Mouse (Mus musculus) mouse trophoblast stem cell (cell line): ENCODE results near the gene Ndst2.

Source experiments
- in situ Hi-C, 2 experiments: fragments of 300-500 bp; cut with MseI, MboI; formaldehyde crosslinking; loops; 2 replicates in 1 of 2; 3 replicates in 1 of 2; pipeline ENCODE4 v1.15.1; 2025

The Ndst2 gene

GRCm38 (mm10) chr14:20700362-20700761, 34.0 kb downstream of the Ndst2 start:
- in situ Hi-C loops, result no loop called here

GRCm38 (mm10) chr14:20698515-20698914, 35.8 kb downstream of the Ndst2 start:
- in situ Hi-C loops, result no loop called here

- in situ Hi-C loops, result no loop called here
Observed at GRCm38 (mm10) chr14:20696986-20697385, 37.4 kb downstream of the Ndst2 start.

GRCm38 (mm10) chr14:20695761-20696520, 38.4 kb downstream of the Ndst2 start:
- in situ Hi-C loops, result no loop called here

GRCm38 (mm10) chr14:20694884-20695760, 39.2 kb downstream of the Ndst2 start, which contains the start of gene Fut11:
Gene Fut11 (plus strand): TSS chr14:20694968.
- in situ Hi-C loops, result no loop called here

GRCm38 (mm10) chr14:20694185-20694883, 40.0 kb downstream of the Ndst2 start:
- in situ Hi-C loops, result no loop called here

GRCm38 (mm10) chr14:20693589-20694101, 40.7 kb downstream of the Ndst2 start:
- in situ Hi-C loops, result no loop called here

DNA sequence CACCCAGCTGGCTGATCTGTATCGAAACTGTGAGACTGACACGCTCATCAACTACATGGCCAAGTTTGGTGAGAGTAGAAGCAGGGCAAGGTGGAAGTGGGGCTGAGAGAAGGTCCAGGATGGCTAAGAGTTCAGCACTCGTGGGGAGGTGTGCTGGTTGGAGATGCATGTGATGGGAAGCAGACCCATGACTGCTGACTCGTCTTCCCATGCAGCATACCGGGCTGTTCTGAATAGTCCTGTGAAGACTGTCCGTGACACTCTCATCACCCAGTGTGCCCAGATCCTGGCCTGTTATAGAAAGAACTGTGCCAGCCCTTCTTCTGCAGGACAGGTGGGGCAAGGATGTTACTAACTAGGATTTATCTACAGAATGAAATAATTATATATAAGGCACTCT, 42.6 kb downstream of the Ndst2 start:
- in situ Hi-C loops, result no loop called here

DNA sequence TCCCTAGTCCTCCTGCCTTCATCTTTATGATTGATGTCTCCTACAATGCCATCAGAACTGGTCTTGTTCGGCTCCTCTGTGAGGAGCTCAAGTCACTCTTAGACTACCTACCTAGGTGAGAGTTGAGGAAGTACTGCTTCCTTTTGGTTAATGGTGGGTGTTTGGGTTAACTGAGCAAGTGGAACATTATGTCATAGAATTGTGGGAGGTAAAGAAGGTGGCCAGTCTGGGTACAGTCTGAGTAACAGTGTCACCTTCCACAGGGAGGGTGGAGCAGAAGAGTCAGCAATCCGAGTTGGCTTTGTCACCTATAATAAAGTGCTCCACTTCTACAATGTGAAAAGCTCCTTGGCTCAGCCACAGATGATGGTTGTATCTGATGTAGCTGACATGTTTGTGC, 45.4 kb downstream of the Ndst2 start:
- in situ Hi-C loops, result no loop called here

DNA sequence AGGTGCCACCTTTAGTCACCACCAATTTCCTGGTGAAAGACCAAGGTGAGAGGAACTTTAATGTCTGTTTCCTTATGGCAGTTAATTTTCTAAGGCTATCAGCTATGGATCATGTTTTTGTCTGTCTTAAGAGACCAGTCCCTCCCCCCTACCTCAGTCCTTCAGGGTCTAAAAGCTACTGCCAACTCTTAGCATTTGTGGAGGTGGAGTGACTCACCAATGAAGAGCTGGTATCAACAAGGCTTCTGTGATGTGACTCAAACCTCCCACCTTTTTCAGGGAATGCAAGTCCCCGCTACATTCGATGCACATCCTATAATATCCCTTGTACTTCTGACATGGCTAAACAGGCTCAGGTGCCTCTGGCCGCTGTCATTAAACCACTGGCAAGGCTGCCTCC, 47.8 kb downstream of the Ndst2 start:
- in situ Hi-C loops, result no loop called here

DNA sequence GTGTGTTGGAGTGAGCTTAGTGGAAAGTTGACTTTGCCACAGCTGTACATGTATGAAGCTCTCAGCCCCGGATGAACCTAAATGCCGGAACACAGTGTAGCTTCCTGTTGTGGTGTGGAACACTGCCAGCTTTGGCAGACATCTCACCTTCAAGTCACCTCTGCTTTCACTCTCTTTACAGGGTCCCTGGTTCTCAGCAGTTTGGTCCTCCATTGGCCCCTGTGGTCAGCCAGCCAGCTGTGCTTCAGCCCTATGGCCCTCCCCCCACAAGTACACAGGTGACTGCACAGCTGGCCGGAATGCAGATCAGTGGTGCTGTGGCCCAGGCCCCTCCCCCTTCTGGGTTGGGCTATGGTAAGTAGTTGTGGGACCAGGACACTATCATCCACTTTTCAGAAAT, 51.9 kb downstream of the Ndst2 start:
- in situ Hi-C loops, result no loop called here

DNA sequence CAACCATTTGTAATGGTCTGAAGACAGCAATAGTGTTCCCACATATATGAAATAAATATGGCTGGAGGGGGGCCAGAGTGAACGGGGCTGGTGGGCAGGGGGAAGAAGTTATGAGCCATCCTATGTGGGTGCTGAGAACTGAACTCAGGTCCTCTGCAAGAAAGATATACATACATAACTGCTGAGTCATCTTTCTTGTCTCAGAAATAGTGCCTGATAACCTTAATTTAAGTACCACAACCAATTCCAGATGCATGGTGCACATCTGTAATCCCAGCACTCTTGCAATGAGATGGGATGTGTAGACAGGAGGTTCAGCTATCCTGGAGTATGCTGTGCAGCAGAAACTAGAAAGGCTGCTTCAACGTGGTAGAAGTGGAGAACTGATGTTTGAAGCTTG, 52.6 kb downstream of the Ndst2 start:
- in situ Hi-C loops, result no loop called here

GRCm38 (mm10) chr14:20677906-20678305, 56.5 kb downstream of the Ndst2 start:
- in situ Hi-C loops, result no loop called here

DNA sequence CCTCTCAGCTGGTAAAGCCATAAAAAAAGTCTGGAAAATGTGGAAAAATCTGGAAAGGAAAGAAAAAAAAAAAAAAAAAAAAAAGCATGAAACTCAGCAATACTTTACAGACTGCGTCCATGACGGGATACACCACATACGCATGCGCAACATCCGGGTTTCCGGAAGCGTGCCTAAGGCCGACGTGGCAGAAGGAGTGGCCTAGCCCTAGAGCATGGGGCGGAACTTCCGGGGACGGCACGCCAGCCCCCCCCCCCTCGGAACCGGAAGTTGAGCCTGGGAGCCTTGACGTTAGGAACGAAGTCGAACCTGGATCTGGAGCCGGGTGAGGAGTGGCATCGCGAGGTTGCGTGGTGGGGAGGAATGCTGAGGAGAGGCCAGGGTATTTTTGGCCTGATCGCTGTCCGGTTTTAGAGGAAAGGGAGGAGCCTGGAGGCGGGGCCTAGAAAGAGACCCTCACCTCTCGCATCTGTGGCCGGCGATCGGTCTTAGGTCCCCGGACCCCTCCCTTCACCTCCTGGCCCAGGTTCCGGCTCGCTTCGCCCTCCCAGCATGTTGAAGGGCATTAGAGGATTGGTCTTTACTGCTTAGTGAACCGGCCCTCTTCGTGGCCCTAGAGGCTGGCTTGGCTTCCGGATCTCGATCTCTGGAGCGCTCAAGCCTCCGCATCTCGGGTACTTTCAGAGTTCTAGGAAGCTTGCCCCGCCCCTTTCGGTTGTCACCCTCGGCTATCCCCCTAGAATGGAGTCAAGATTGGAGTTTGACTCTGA, 60.1 kb downstream of the Ndst2 start, which contains the start of gene Sec24c:
Gene Sec24c (plus strand): TSS at position 245 of the 770 bp plus-strand sequence.
- in situ Hi-C loops, result no loop called here

GRCm38 (mm10) chr14:20673735-20674063, 60.7 kb downstream of the Ndst2 start:
- in situ Hi-C loops, result no loop called here
